Mouse (Mus musculus) G1E-ER4 (cell line): ENCODE measurements around the gene Ulk2. TPM values are rescaled to one million over a fixed set of nuclear protein-coding genes. Genes with fewer than 3 reads are reported as not detected.

Source experiments
- GATA1 ChIP-seq: IDR thresholded peaks from one replicate; pipeline ENCODE4 v1.8.0; 2012; ENCODE audit warnings: low read length, inconsistent platforms
- polyA plus RNA-seq: library from polyadenylated mRNA; stranded (reverse); fragments of >175 nt; gene quantifications from 2 replicates; pipeline ENCODE4 v1.2.3, GENCODE M21; 2012

The Ulk2 gene
- 3.4 and 4.8 TPM in 2 replicates for polyA plus RNA-seq

- no peak for TF ChIP-seq GATA1
Observed at GRCm38 (mm10) chr11:61854988-61855411, at the start of gene Ulk2. Ulk2 (minus strand) TSS chr11:61855073.

- no peak for TF ChIP-seq GATA1
Observed at GRCm38 (mm10) chr11:61882183-61882582, 27.3 kb upstream of the Ulk2 start.

- no peak for TF ChIP-seq GATA1
Observed at GRCm38 (mm10) chr11:61879921-61880320, 25.0 kb upstream of the Ulk2 start.

- no peak for TF ChIP-seq GATA1
Observed at GRCm38 (mm10) chr11:61871881-61872280, 17.0 kb upstream of the Ulk2 start.

- no peak for TF ChIP-seq GATA1
Observed at GRCm38 (mm10) chr11:61866856-61867255, 12.0 kb upstream of the Ulk2 start.

GRCm38 (mm10) chr11:61861781-61862547 lies 7.1 kb upstream of the Ulk2 start:
- TF ChIP-seq GATA1, result no peak

GRCm38 (mm10) chr11:61859316-61859715 lies 4.4 kb upstream of the Ulk2 start:
- TF ChIP-seq GATA1, result no peak

GRCm38 (mm10) chr11:61855539-61855938 lies 666 bp upstream of the Ulk2 start:
- TF ChIP-seq GATA1, result no peak

- TF ChIP-seq GATA1, result no peak
Observed at GRCm38 (mm10) chr11:61854211-61854987, 474 bp downstream of the Ulk2 start.

- TF ChIP-seq GATA1, result no peak
Observed at GRCm38 (mm10) chr11:61853659-61854058, 1.2 kb downstream of the Ulk2 start.

GRCm38 (mm10) chr11:61852916-61853315 lies 2.0 kb downstream of the Ulk2 start:
- TF ChIP-seq GATA1, result no peak

- no peak for TF ChIP-seq GATA1
Observed at GRCm38 (mm10) chr11:61851195-61851594, 3.7 kb downstream of the Ulk2 start.

GRCm38 (mm10) chr11:61839940-61840339 lies 14.9 kb downstream of the Ulk2 start:
- TF ChIP-seq GATA1, result no peak

- TF ChIP-seq GATA1, result no peak
Observed at GRCm38 (mm10) chr11:61839182-61839581, 15.7 kb downstream of the Ulk2 start.

GRCm38 (mm10) chr11:61809793-61810192 lies 45.1 kb downstream of the Ulk2 start:
- no peak for TF ChIP-seq GATA1

GRCm38 (mm10) chr11:61808551-61809117 lies 46.2 kb downstream of the Ulk2 start:
- no peak for TF ChIP-seq GATA1

GRCm38 (mm10) chr11:61793441-61793840 lies 61.4 kb downstream of the Ulk2 start:
- no peak for TF ChIP-seq GATA1
